Mouse (Mus musculus) megakaryocyte-erythroid progenitor cell, adult 5-6 weeks (primary cell): ENCODE measurements at regions not wholly inside any gene's neighbourhood (a gene's known extent, or its start where the extent isn't known, plus 50 kb on each side); places are given as distances from the start of the nearest gene placed in this dataset.

Source experiments
- ATAC-seq: replicated peaks from 2 replicates; pipeline ENCODE4 v1.8.0; 2016; ENCODE audit warnings: mild to moderate bottlenecking, inconsistent platforms; ENCODE audit not compliant: severe bottlenecking, poor library complexity, low FRiP score, low TSS enrichment

- ATAC-seq: no peak
Observed at GRCm38 (mm10) chr2:21908813-21909480, 318.4 kb upstream of the Myo3a start.

GRCm38 (mm10) chr2:21909481-21909966 is 317.8 kb upstream of the Myo3a start:
- ATAC-seq: peak; percentile 86

GRCm38 (mm10) chr2:21917804-21918690 is 309.3 kb upstream of the Myo3a start:
- no peak for ATAC-seq

- ATAC-seq: no peak
Observed at GRCm38 (mm10) chr2:21919091-21919490, 308.2 kb upstream of the Myo3a start.

- no peak for ATAC-seq
Observed at GRCm38 (mm10) chr2:21927656-21928055, 299.6 kb upstream of the Myo3a start.

GRCm38 (mm10) chr2:21939993-21940392 is 287.3 kb upstream of the Myo3a start:
- ATAC-seq: no peak

- peak; percentile 92 for ATAC-seq
Observed at GRCm38 (mm10) chr2:21940797-21941487, 286.4 kb upstream of the Myo3a start.

- no peak for ATAC-seq
Observed at GRCm38 (mm10) chr2:21941488-21942000, 285.8 kb upstream of the Myo3a start.

- no peak for ATAC-seq
Observed at GRCm38 (mm10) chr2:21943676-21944075, 283.6 kb upstream of the Myo3a start.

- no peak for ATAC-seq
Observed at GRCm38 (mm10) chr2:21946484-21946883, 280.8 kb upstream of the Myo3a start.

GRCm38 (mm10) chr2:21951279-21951678 is 276.0 kb upstream of the Myo3a start:
- no peak for ATAC-seq

GRCm38 (mm10) chr2:21956112-21956963 is 271.0 kb upstream of the Myo3a start:
- no peak for ATAC-seq

- peak; percentile 93 for ATAC-seq
Observed at GRCm38 (mm10) chr2:21958365-21958764, 268.9 kb upstream of the Myo3a start.

GRCm38 (mm10) chr2:21958802-21959201 is 268.5 kb upstream of the Myo3a start:
- peak; percentile 42 for ATAC-seq

GRCm38 (mm10) chr2:21963343-21964026 is 263.8 kb upstream of the Myo3a start:
- ATAC-seq: peak; percentile 54

- ATAC-seq: peak; percentile 93
Observed at GRCm38 (mm10) chr2:21964027-21964605, 263.2 kb upstream of the Myo3a start.

GRCm38 (mm10) chr2:21970774-21971406 is 256.4 kb upstream of the Myo3a start:
- no peak; the same call in 1 of the 2 replicates for ATAC-seq

- peak; percentile 94 for ATAC-seq
Observed at GRCm38 (mm10) chr2:21974599-21974998, 252.7 kb upstream of the Myo3a start.
